Mouse (Mus musculus): ENCODE results near the gene Bbof1. TPM values are rescaled to one million over a fixed set of nuclear protein-coding genes. Genes with fewer than 3 reads are reported as not detected.

Bbof1 gene
- total RNA-seq, 2 experiments from 2014 or later, result 1.1 to 1.2 TPM

- intact Hi-C loops (cut with DNase I; ENCODE audit: low total_unique reads), result no loop called here
- DNase-seq, result no peak
Observed at GRCm38 (mm10) chr12:84451801-84452200, 42.9 kb downstream of the Bbof1 start.

GRCm38 (mm10) chr12:84456911-84457310 lies 48.0 kb downstream of the Bbof1 start:
- intact Hi-C loops (cut with DNase I; ENCODE audit: low total_unique reads), result no loop called here
- no peak for DNase-seq

GRCm38 (mm10) chr12:84459845-84460244 lies 51.0 kb downstream of the Bbof1 start:
- intact Hi-C loops (cut with DNase I; ENCODE audit: low total_unique reads), result no loop called here
- no peak for DNase-seq

- no peak for DNase-seq
- intact Hi-C loops (cut with DNase I; ENCODE audit: low total_unique reads), result no loop called here
Observed at GRCm38 (mm10) chr12:84461416-84461815, 52.5 kb downstream of the Bbof1 start.

GRCm38 (mm10) chr12:84462856-84463255 lies 54.0 kb downstream of the Bbof1 start:
- DNase-seq, result no peak
- intact Hi-C loops (cut with DNase I; ENCODE audit: low total_unique reads), result no loop called here

- intact Hi-C loops (cut with DNase I; ENCODE audit: low total_unique reads), result loop anchor here (2.0 kb wide), 1 partner anchor 120 kb away; no protein-coding TSS in a partner anchor
- no peak for DNase-seq
Observed at GRCm38 (mm10) chr12:84468701-84469100, 59.8 kb downstream of the Bbof1 start.

- no peak for DNase-seq
- intact Hi-C loops (cut with DNase I; ENCODE audit: low total_unique reads), result no loop called here
Observed at GRCm38 (mm10) chr12:84478937-84479336, 70.1 kb downstream of the Bbof1 start.

GRCm38 (mm10) chr12:84481251-84481650 lies 72.4 kb downstream of the Bbof1 start:
- no peak for DNase-seq

GRCm38 (mm10) chr12:84482778-84483585 lies 74.1 kb downstream of the Bbof1 start:
- intact Hi-C loops (cut with DNase I; ENCODE audit: low total_unique reads), result no loop called here
- no peak for DNase-seq

More at GRCm38 (mm10) chr12:84481251-84481650, 72.4 kb downstream of the Bbof1 start:
- intact Hi-C loops (cut with DNase I; ENCODE audit: low total_unique reads), result no loop called here

- intact Hi-C loops (cut with DNase I; ENCODE audit: low total_unique reads), result no loop called here
- peak; percentile 32 for DNase-seq
Observed at GRCm38 (mm10) chr12:84487324-84488056, 78.6 kb downstream of the Bbof1 start.

Other genes with a start within 250 kb of the Bbof1 start
- gene Elmsan1, start 190.2 kb upstream of the Bbof1 start, total RNA-seq (2021), result 10 to 100 TPM; 10.8 to 11.2 TPM
- gene Ptgr2, start 123.8 kb upstream of the Bbof1 start, total RNA-seq (2021), result 10 to 100 TPM; 64.0 to 68.9 TPM
- gene Zfp410, start 92.2 kb upstream of the Bbof1 start, total RNA-seq (2021), result 10 to 100 TPM; 15.3 to 17.4 TPM
- gene Coq6, start 47.4 kb upstream of the Bbof1 start, total RNA-seq (2021), result 10 to 100 TPM; 31.5 to 37.0 TPM
- gene Fam161b, start 47.2 kb upstream of the Bbof1 start, total RNA-seq (2021), result under 1 TPM; 0.47 to 0.49 TPM
- 1 to 10 TPM; 7.5 to 8.9 TPM for gene Entpd5, start within 50 bp of the Bbof1 start, total RNA-seq (2021)
- gene Rnf113a2, start 8.1 kb downstream of the Bbof1 start, total RNA-seq (2021), result 1 to 10 TPM; 5.4 to 5.8 TPM
- 10 to 100 TPM; 43.2 to 55.1 TPM for gene Aldh6a1, start 41.9 kb downstream of the Bbof1 start, total RNA-seq (2021)
- gene Lin52, start 42.4 kb downstream of the Bbof1 start, total RNA-seq (2021), result 1 to 10 TPM; 6.3 to 6.4 TPM
- not detected for gene Vsx2, start 160.7 kb downstream of the Bbof1 start, total RNA-seq (2021)
- 1 to 10 TPM; 3.3 to 4.3 TPM for gene Abcd4, start 208.3 kb downstream of the Bbof1 start, total RNA-seq (2021)
- not detected for gene Vrtn, start 231.9 kb downstream of the Bbof1 start, total RNA-seq (2021)